Mouse (Mus musculus) lung, embryonic 15.5 days (tissue): ENCODE data around the gene Spc24. TPM values are rescaled to one million over a fixed set of nuclear protein-coding genes. Genes with fewer than 3 reads are reported as not detected.

Source experiments
- ATAC-seq: fragments of 200-750 bp; cut with Nextera tagmentation; 2 replicates; pipeline ENCODE4 v1.8.0; 2017; ENCODE audit warnings: moderate number of reproducible peaks, borderline replicate concordance; ENCODE audit not compliant: low FRiP score, low TSS enrichment; ENCODE audit errors: extremely low read depth
- H3K27ac ChIP-seq: fragments of 300-500 bp; sonication (generic); 2 replicates; pipeline ENCODE4 v1.5.1; 2015; ENCODE audit warnings: moderate library complexity, mild to moderate bottlenecking, inconsistent platforms
- H3K27me3 ChIP-seq: fragments of 300-500 bp; sonication (generic); 2 replicates; pipeline ENCODE4 v1.6.1; 2015; ENCODE audit warnings: inconsistent platforms
- H3K36me3 ChIP-seq: fragments of 300-500 bp; sonication (generic); 2 replicates; pipeline ENCODE4 v1.6.1; 2015; ENCODE audit warnings: inconsistent platforms
- H3K4me1 ChIP-seq: fragments of 300-500 bp; sonication (generic); 2 replicates; pipeline ENCODE4 v1.6.1; 2015; ENCODE audit warnings: inconsistent platforms
- H3K4me2 ChIP-seq: fragments of 300-500 bp; sonication (generic); 2 replicates; pipeline ENCODE4 v1.6.1; 2015; ENCODE audit warnings: inconsistent platforms, mild to moderate bottlenecking, moderate library complexity
- H3K4me3 ChIP-seq: fragments of 300-500 bp; sonication (generic); 2 replicates; pipeline ENCODE4 v1.5.1; 2015; ENCODE audit warnings: mild to moderate bottlenecking, inconsistent platforms
- H3K9ac ChIP-seq: fragments of 300-500 bp; sonication (generic); 2 replicates; pipeline ENCODE4 v1.6.1; 2015; ENCODE audit warnings: inconsistent platforms
- H3K9me3 ChIP-seq: fragments of 300-500 bp; sonication (generic); 2 replicates; pipeline ENCODE4 v1.6.1; 2016; ENCODE audit warnings: inconsistent platforms
- WGBS: fragments of 180-500 bp; shearing (Covaris S2); methylation state at CpG from one replicate; pipeline ENCODE4 v1.1.7; 2015; 5-methylcytosine and 5-hydroxymethylcytosine counted together
- polyA plus RNA-seq: library from polyadenylated mRNA; unstranded; fragments of >200 nt; fragmentation: Nextera tagmentation; extraction: Ambion mirVana; gene quantifications from 2 replicates; pipeline ENCODE4 v1.2.1, GENCODE M21; 2015

Spc24 gene
- 154 TPM in 2 replicates for polyA plus RNA-seq

DNA sequence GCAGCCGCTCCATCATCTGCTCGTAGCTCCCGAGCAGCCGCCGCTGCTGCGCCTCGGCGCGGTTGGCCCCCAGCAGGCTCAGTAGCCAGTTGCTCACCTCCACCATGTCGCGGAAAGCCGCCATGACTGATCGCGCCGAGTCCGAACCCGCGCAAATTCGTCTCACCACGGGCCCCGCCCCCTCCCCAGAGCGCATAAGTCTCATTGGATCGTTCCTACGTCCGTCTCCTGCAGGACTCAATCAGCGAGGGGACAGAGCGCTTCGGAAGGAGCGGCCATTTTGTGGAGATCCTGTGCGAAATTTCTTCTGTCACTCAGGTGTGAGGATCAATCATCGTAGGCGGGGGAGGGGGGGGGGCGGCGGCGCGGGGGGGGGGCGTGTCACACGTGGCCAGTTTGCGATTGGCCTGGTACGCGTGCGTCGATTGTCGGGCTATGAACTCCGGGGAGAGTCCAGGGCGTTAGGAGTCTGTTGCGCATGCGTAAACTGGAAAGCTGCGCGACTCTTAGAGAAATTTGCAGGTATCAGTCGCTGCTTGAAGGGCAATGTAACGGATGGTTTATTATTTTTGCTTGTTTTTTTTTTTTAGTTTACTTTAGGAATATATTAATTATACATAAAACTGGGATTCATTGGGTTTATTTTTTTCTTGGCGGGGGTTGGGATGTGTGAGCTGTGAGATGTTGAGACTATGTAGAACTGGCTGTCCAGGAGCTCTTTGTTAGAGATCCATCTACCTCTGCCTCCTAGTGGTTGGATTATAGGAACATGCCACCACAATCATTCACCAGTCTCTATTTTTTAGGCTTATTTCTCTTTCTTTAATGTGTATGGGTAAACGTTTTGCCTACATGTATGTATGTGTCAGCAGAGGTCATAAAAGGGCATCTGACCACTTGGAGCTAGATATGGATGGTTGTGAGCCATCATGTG is at the start of gene Spc24:
Gene Spc24, minus strand, starts transcription at position 149 of the 934 bp plus-strand sequence.
- Histone ChIP-seq H3K27me3 (no peaks in the 10 kb centered on the region), H3K9ac (peak within 1 kb of the TSS; percentile 91), H3K27ac (peak within 1 kb of the TSS; percentile 70), H3K4me1 (peaks cover 24% of the 10 kb centered on the region), H3K9me3 (no peaks in the 10 kb centered on the region), H3K36me3 (peaks cover 21% of the 10 kb centered on the region), H3K4me3 (peak within 1 kb of the TSS; percentile 83), H3K4me2 (peak within 1 kb of the TSS; percentile 80)
- ATAC-seq: peak; percentile 94
- under 1% methylated on average over 54 of the region's 54 CpGs for WGBS

DNA sequence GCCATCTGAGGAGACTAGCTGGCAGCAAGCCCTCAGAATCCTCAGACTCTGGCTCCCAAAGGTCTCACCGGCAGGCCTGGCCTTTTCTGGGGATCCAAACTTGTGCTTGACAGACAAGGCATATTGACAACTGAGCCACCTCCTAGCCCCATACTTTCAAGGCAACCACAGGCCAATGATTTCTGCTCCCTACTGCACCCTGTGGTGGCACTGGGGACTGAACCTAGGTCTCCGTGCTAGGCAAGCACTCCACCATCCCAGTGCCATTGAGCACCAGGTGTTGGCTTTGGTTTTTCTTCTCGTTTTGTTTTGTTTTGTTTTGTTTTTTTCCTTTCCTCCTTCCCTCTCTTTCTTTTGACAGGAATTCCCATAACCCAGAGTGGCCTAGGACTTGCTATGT is 48.5 kb upstream of the Spc24 start:
- Histone ChIP-seq H3K4me1 (peaks cover 10% of the 10 kb centered on the region), H3K9ac (no peak overlapping the region), H3K4me3 (no peak overlapping the region), H3K27me3 (no peaks in the 10 kb centered on the region), H3K4me2 (no peak overlapping the region), H3K27ac (no peak overlapping the region), H3K36me3 (peaks cover 32% of the 10 kb centered on the region), H3K9me3 (no peaks in the 10 kb centered on the region)
- no peak for ATAC-seq
- 56% methylated on average over 3 of the region's 3 CpGs for WGBS

DNA sequence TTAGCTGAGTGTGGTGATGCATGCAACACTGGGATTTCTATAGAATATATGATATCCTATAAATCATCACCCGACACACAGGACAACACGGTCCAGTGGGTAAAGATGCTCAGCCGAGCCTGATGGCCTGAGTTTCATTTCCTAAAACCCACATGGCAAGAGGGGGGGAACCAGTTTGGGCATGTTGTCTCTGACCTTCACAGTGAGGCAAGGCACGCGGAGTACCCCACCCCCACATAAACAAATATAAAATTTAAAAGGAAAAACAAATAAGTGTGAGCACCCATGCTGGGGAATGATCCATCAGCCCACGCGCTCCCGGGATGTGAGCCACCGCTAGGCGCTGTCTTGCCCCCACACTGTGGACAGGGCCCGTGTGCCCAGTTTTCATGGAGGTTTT is 46.9 kb upstream of the Spc24 start:
- H3K4me2 ChIP-seq: no peak overlapping the region
- H3K4me1 ChIP-seq: peaks cover 11% of the 10 kb centered on the region
- no peaks in the 10 kb centered on the region for H3K27me3 ChIP-seq
- 81% methylated on average over 11 of the region's 11 CpGs for WGBS
- H3K36me3 ChIP-seq: peaks cover 29% of the 10 kb centered on the region
- ATAC-seq: no peak
- no peak overlapping the region for H3K27ac ChIP-seq
- no peaks in the 10 kb centered on the region for H3K9me3 ChIP-seq
- no peak overlapping the region for H3K4me3 ChIP-seq
- H3K9ac ChIP-seq: no peak overlapping the region

DNA sequence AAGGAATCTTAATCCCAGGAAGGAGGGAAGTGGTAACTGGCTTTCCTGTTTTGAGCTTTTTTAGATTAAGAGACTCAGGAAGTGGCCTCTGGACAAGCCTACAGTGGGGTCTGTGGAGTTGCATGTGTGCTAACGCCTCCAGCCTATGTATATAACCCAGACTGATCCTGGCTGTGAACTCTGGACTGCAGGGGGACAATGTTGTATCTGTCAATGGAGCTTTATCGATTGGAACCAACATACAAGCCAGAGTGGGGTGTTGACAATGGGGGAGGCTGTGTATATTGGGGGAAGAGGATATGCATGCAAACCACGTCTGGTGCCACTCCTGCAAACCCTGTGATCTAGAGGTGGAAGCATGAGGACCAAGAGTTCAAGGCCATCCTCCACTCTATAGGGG is 46.3 kb upstream of the Spc24 start:
- ATAC-seq: no peak
- 39% methylated on average over 3 of the region's 3 CpGs for WGBS

DNA sequence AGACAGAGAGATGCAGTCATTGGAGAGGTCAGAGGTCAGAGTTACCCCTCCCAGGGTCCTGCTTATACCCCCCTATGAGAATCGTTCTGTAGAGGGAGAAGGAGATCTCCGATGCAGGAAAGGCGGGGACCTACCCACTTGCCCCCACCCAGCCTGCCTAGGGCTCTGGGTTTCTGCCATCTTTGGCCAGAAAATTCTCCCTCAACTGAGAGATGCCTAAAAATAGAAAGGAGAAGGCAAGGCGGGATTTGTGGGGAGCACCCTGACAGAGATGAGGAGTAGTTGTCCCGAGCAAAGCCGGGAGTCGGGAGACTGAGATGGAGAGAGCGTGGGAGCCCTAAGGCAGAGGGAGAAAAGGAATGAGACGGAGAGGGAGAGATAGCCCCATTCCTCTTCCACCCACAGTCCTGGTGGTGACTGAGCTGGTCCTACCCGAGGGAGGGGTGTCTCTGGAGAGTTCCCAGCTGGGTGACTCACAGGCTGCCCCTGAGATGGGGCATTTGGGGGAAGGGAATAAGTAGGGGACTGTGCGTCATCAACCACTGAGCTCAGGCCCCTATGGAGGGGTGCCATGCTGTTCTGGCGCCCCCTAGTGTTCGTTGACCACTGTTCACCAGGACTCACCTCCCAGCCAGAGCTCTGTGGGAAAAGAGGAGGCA is 44.0 kb upstream of the Spc24 start:
- H3K9me3 ChIP-seq: no peaks in the 10 kb centered on the region
- no peak overlapping the region for H3K4me3 ChIP-seq
- peak; percentile 97 for ATAC-seq
- H3K27me3 ChIP-seq: no peaks in the 10 kb centered on the region
- H3K27ac ChIP-seq: peak overlapping the region; percentile 73
- peak overlapping the region; percentile 34; the same call in 1 of the 2 replicates for H3K4me2 ChIP-seq
- H3K4me1 ChIP-seq: peaks cover 16% of the 10 kb centered on the region
- H3K36me3 ChIP-seq: peaks cover 30% of the 10 kb centered on the region
- no peak overlapping the region for H3K9ac ChIP-seq
- WGBS: 27% methylated on average over 13 of the region's 13 CpGs

More for the DNA sequence above, 46.3 kb upstream of the Spc24 start:
- no peaks in the 10 kb centered on the region for H3K27me3 ChIP-seq
- H3K4me1 ChIP-seq: peaks cover 11% of the 10 kb centered on the region
- H3K9me3 ChIP-seq: no peaks in the 10 kb centered on the region
- no peak overlapping the region for H3K27ac ChIP-seq
- no peak overlapping the region for H3K9ac ChIP-seq
- no peak overlapping the region for H3K4me3 ChIP-seq
- no peak overlapping the region for H3K4me2 ChIP-seq
- H3K36me3 ChIP-seq: peaks cover 29% of the 10 kb centered on the region

DNA sequence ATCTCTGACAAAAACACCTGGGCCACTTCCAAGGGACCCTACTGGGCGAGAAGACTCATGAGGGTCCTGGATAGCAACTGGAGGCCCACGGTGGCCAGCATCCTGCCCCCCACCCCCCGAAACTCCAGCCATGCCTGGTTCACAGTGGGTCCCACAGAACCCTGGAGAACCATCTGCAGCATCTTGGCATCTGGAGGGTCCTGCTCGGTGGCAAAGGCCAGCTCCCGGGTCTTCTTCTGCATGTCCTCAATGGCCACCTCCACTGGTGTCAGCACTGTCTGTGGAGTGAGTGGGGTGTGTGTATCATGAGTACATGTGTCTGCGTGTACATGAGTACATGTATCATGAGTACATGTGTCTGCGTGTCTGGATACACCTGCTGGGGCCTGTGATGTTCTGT is 41.5 kb upstream of the Spc24 start:
- ATAC-seq: no peak
- H3K9me3 ChIP-seq: no peaks in the 10 kb centered on the region
- H3K4me2 ChIP-seq: no peak overlapping the region
- H3K36me3 ChIP-seq: peaks cover 30% of the 10 kb centered on the region
- H3K4me3 ChIP-seq: no peak overlapping the region
- no peak overlapping the region for H3K9ac ChIP-seq
- peaks cover 32% of the 10 kb centered on the region for H3K4me1 ChIP-seq
- WGBS: 83% methylated on average over 7 of the region's 7 CpGs
- H3K27me3 ChIP-seq: no peaks in the 10 kb centered on the region
- H3K27ac ChIP-seq: no peak overlapping the region

DNA sequence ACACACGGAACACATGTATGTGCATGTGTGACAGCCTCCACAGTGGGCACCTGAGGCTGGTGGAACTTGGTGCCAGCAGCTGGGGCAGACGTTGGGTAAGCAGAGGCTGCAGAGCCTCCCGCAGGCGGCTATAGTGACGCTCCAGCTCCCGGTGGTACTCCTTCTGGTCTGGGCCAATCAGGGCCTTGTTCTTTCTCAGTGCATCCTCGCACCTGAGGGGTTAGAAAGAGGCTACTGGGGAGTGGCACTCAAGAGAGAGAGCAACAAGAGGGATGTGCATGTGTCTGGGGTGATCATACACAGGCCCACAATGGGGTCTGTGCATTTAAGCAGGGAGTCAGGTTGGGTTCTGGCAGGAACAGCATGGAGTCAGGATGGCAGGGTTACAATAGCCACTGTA is 41.0 kb upstream of the Spc24 start:
- Histone ChIP-seq H3K27ac (no peak overlapping the region), H3K4me2 (no peak overlapping the region), H3K36me3 (peaks cover 30% of the 10 kb centered on the region), H3K9me3 (no peaks in the 10 kb centered on the region), H3K9ac (no peak overlapping the region), H3K4me1 (peaks cover 37% of the 10 kb centered on the region), H3K4me3 (no peak overlapping the region), H3K27me3 (no peaks in the 10 kb centered on the region)
- no peak for ATAC-seq
- WGBS: 74% methylated on average over 7 of the region's 7 CpGs

DNA sequence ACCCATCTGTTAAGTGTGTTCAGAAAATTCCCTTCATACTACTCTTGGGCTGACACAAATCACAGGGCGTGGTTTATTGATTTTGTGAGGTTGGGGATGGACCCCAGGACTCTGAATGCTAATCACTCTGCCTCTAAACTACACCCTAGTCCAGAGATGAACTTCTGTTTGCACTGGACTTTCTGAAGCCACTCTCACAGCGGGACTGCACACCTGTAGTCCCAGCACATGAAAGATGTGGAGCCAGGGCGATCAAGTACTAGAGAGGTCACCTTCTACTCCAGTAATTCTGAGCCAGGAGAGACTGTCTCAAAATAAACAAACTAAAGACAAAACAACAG is 38.9 kb upstream of the Spc24 start:
- no peak for ATAC-seq
- Histone ChIP-seq H3K4me2 (peak overlapping the region; percentile 71), H3K27me3 (no peaks in the 10 kb centered on the region), H3K9me3 (no peaks in the 10 kb centered on the region), H3K9ac (peak overlapping the region; percentile 87; the same call in 1 of the 2 replicates), H3K4me1 (peaks cover 51% of the 10 kb centered on the region), H3K4me3 (peak overlapping the region; percentile 82), H3K36me3 (peaks cover 48% of the 10 kb centered on the region), H3K27ac (peak overlapping the region; percentile 97)
- 35% methylated on average over 3 of the region's 3 CpGs for WGBS

DNA sequence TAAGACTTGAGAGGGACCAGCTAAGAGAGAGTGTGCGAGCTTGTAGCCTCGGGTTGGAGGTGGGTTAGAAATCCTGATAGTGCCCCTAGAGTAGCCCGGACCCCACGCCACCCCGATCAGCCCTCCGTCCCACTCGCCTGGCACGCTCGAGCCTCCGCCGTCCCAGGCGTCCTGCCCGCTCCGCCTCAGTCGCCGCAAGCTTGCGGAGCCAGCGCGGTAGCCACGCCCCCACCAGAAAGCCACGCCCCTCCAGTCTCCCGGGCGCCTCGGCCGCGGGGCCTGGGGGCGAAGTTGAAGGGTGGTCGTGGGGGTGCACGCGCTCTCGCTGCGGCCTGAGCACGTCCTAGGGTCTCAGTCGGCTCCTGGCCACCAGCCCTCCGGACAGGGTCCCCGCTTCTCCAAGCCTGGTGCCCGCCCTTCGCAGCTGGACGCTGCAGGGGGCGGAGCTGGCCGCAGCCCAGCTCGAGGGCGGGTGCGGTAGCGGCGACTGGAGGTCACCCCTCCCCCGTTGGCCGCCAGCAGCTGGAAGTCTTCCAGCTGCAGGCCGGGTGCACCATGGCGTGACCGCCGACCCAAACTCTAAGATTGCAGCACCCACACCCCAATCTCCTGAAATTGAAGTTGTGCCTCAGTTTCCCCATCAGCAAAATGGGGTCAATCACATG is 38.4 kb upstream of the Spc24 start, which contains the start of gene Kank2:
Gene Kank2, minus strand, starts transcription at position 400 of the 665 bp plus-strand sequence.
- H3K4me1 ChIP-seq: peaks cover 51% of the 10 kb centered on the region
- WGBS: under 1% methylated on average over 51 of the region's 52 CpGs
- peak within 1 kb of the TSS; percentile 97 for H3K27ac ChIP-seq
- no peaks in the 10 kb centered on the region for H3K9me3 ChIP-seq
- peak within 1 kb of the TSS; percentile 71 for H3K4me2 ChIP-seq
- H3K36me3 ChIP-seq: peaks cover 52% of the 10 kb centered on the region
- no peaks in the 10 kb centered on the region for H3K27me3 ChIP-seq
- peak; percentile 82 for ATAC-seq
- peak within 1 kb of the TSS; percentile 82 for H3K4me3 ChIP-seq
- H3K9ac ChIP-seq: peak within 1 kb of the TSS; percentile 87

DNA sequence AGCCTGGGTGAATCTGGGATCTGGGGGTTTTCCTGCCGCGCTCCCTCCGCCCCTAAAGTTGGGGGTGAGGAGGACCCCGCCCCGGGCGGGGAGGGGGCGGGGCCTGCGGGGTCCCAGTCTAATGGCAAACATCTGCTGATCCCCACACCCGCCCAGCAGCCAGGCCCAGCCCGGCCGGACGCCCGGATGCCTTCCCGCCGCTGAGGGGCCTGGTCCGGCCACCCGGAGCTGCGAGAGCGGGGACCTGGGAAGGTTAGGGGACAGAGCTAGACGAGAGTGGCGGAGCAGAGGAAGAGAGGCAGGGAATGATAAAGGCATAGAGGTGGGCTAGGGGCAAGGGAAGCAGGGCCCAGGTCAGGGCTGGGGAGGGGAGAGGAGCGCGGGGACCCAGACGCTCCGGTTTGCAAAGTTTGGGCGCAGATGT is 37.8 kb upstream of the Spc24 start:
- Histone ChIP-seq H3K27ac (peak overlapping the region; percentile 97), H3K9ac (peak overlapping the region; percentile 87), H3K36me3 (peaks cover 51% of the 10 kb centered on the region), H3K9me3 (no peaks in the 10 kb centered on the region), H3K4me1 (peaks cover 56% of the 10 kb centered on the region), H3K4me2 (peak overlapping the region; percentile 71), H3K4me3 (peak overlapping the region; percentile 82), H3K27me3 (no peaks in the 10 kb centered on the region)
- WGBS: under 1% methylated on average over 26 of the region's 26 CpGs
- ATAC-seq: peak; percentile 77

DNA sequence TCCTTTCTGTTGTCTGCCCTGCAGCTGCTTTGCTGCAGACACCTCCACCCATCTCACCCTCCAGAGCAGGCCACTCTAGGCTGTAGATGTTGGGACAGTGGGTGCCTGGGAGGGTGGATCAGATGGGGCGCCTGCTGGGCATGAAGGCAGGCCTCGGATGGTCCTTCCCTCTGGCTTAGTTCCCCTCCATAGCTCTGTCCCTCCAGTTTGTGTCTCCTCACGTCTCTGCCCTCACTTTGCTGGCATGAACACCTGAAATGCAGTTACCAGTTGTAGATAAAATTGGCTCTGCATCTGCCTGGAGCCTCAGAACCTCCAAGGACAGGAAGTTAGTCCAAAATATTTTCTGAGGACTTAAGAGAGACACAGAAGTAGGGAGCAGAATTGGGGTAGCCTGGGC is 36.8 kb upstream of the Spc24 start:
- H3K4me1 ChIP-seq: peaks cover 66% of the 10 kb centered on the region
- 52% methylated on average over 3 of the region's 3 CpGs for WGBS
- no peaks in the 10 kb centered on the region for H3K9me3 ChIP-seq

More for the DNA sequence above, 36.8 kb upstream of the Spc24 start:
- Histone ChIP-seq H3K4me3 (peak overlapping the region; percentile 82), H3K4me2 (peak overlapping the region; percentile 71), H3K27ac (peak overlapping the region; percentile 97), H3K36me3 (peaks cover 44% of the 10 kb centered on the region), H3K9ac (peak overlapping the region; percentile 87), H3K27me3 (no peaks in the 10 kb centered on the region)
- ATAC-seq: no peak
